ENCODE assay signal across 18 mouse cellular contexts in the genomic region with DNA sequence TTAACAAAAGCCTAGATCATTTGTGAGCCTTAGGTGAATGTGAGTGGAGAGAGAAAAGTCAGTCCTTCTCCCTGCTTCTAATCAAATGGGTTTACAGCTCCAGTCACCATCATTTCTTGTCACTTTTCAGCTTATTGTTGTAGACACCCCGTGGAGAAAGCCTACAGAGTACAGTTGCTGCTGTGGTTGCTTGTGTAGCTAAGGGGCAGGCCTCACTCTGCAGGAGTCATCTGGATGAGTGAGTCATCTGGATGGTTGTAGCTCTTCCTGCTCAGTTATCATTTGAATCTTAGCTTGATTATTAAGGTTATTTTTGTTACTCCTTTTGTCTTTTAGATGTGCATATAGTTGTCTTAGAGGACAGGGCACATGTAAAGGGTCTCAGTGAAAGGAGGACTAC.
DNase-seq lines count a peak whose midpoint lies in the region; ATAC-seq and TF ChIP-seq lines count a peak whose summit lies in the region.
"Had no signal": no experiment of that assay in that cellular context is flagged by ENCODE, and none has a peak within 500 bp of the region (broad histone marks: within the 10 kb centered on the region; RNA-seq: fewer than 3 reads in every experiment).

No protein-coding gene starts in this region.

- H3K27ac ChIP-seq in liver, embryonic 12.5 days, result peak overlapping the region; percentile 85
- no peak overlapping the region for H3K27ac ChIP-seq in kidney, adult 2 months (ENCODE audit: insufficient read depth, low read depth, low read length)
- no peak overlapping the region for H3K27ac ChIP-seq in hindbrain, embryonic 10.5 days
- H3K27ac ChIP-seq: heart, embryonic 10.5 days; limb, embryonic 15.5 days; midbrain, embryonic 12.5 days had no signal

- DNase-seq in 3T3-L1 (ENCODE audit: low read depth, low spot score) (peak; percentile 61), G1E (ENCODE audit: low spot score) (no peak)
- DNase-seq in brain, adult 2 months (ENCODE audit: low read depth, low spot score), result peak; percentile 48
- no peak for DNase-seq in embryo, embryonic 11 days
- no peak for DNase-seq in kidney, adult 2 months
- no peak for DNase-seq in hindbrain, embryonic 10.5 days (ENCODE audit: low spot score)
- DNase-seq in adrenal gland, adult 8-10 months, result no peak
- DNase-seq: cerebellum, adult 2 months; gastrocnemius, postnatal 14 days; kidney, adult 18-20 months; kidney, postnatal 4 days; thymus, postnatal 25 days had no signal

- H3K27me3 ChIP-seq in G1E (ENCODE audit: insufficient read depth, low read length), result no peaks in the 10 kb centered on the region
- no peaks in the 10 kb centered on the region for H3K27me3 ChIP-seq in liver, embryonic 12.5 days (replicated peaks)
- H3K27me3 ChIP-seq in kidney, adult 2 months (replicated peaks; ENCODE audit: control insufficient read depth, insufficient read depth, low read length), result no peaks in the 10 kb centered on the region
- H3K27me3 ChIP-seq in hindbrain, embryonic 10.5 days (ENCODE audit: insufficient read depth, poor library complexity, severe bottlenecking), result no peaks in the 10 kb centered on the region
- H3K27me3 ChIP-seq: limb, embryonic 15.5 days; midbrain, embryonic 12.5 days had no signal

- peak overlapping the region; percentile 35; the same call in 1 of the 2 replicates for H3K9ac ChIP-seq in liver, embryonic 12.5 days
- H3K9ac ChIP-seq: limb, embryonic 15.5 days; midbrain, embryonic 12.5 days had no signal

- H3K4me2 ChIP-seq in liver, embryonic 12.5 days, result peak overlapping the region; percentile 21; the same call in 1 of the 2 replicates
- H3K4me2 ChIP-seq: limb, embryonic 15.5 days; midbrain, embryonic 12.5 days had no signal

- TF ChIP-seq CTCF in G1E (IDR thresholded peaks at IDR 0.05; ENCODE audit: low read depth, low read length), result no peak
- TF ChIP-seq CTCF in kidney, adult 2 months (conservative IDR thresholded peaks at IDR 0.05; ENCODE audit: insufficient read depth, insufficient read length, low read depth, low read length), result no peak

- 35% methylated on average over 1 of the region's 1 CpGs for WGBS in liver, embryonic 12.5 days (ENCODE audit: insufficient replicate concordance)
- 67% methylated on average over 1 of the region's 1 CpGs for WGBS in kidney, adult 2 months
- WGBS in hindbrain, embryonic 10.5 days, result 88% methylated on average over 1 of the region's 1 CpGs

- H3K9me3 ChIP-seq in G1E (replicated peaks), result no peaks in the 10 kb centered on the region
- no peaks in the 10 kb centered on the region for H3K9me3 ChIP-seq in liver, embryonic 12.5 days (replicated peaks)
- H3K9me3 ChIP-seq in hindbrain, embryonic 10.5 days, result no peaks in the 10 kb centered on the region
- H3K9me3 ChIP-seq: heart, embryonic 10.5 days; limb, embryonic 15.5 days; midbrain, embryonic 12.5 days had no signal

- H3K4me3 ChIP-seq in G1E (ENCODE audit: low read depth, low read length), result no peak overlapping the region; the same call in 1 of the 2 replicates
- no peak overlapping the region for H3K4me3 ChIP-seq in liver, embryonic 12.5 days
- H3K4me3 ChIP-seq in kidney, adult 2 months (ENCODE audit: insufficient read depth, low read depth, low read length), result no peak overlapping the region
- H3K4me3 ChIP-seq in hindbrain, embryonic 10.5 days, result no peak overlapping the region
- H3K4me3 ChIP-seq: heart, embryonic 10.5 days; limb, embryonic 15.5 days; midbrain, embryonic 12.5 days had no signal

- H3K36me3 ChIP-seq in G1E (replicated peaks), result peaks cover 69% of the 10 kb centered on the region
- H3K36me3 ChIP-seq in liver, embryonic 12.5 days, result peaks cover 34% of the 10 kb centered on the region
- H3K36me3 ChIP-seq in kidney, adult 2 months (ENCODE audit: control insufficient read depth, insufficient read depth, low read length), result no peaks in the 10 kb centered on the region; the same call in 1 of the 2 replicates
- H3K36me3 ChIP-seq in hindbrain, embryonic 10.5 days, result peaks cover 11% of the 10 kb centered on the region
- H3K36me3 ChIP-seq: heart, embryonic 10.5 days; midbrain, embryonic 12.5 days had no signal

- peaks cover 74% of the 10 kb centered on the region for H3K4me1 ChIP-seq in G1E (ENCODE audit: insufficient read depth, low read depth, low read length)
- H3K4me1 ChIP-seq in liver, embryonic 12.5 days, result peaks cover 70% of the 10 kb centered on the region
- peaks cover 21% of the 10 kb centered on the region for H3K4me1 ChIP-seq in kidney, adult 2 months (ENCODE audit: control insufficient read depth, insufficient read depth, low read length)
- H3K4me1 ChIP-seq in hindbrain, embryonic 10.5 days (replicated peaks), result no peaks in the 10 kb centered on the region; the same call in 1 of the 2 replicates
- H3K4me1 ChIP-seq: midbrain, embryonic 12.5 days had no signal

- TF ChIP-seq POLR2A in kidney, adult 2 months (IDR thresholded peaks at IDR 0.05; ENCODE audit: low read depth, low read length), result no peak

- peak; percentile 72 for ATAC-seq in G1E (ENCODE audit: extremely low read depth, insufficient number of reproducible peaks, low FRiP score, poor library complexity, severe bottlenecking)
- peak; percentile 56; the same call in 1 of the 2 replicates for ATAC-seq in liver, embryonic 12.5 days
- ATAC-seq: CD4-positive, CD25-positive, alpha-beta regulatory T cell, adult 4 months; hindbrain, embryonic 16.5 days had no signal

Comparison
In these comparisons a context has a peak if more than half of its experiments do, and no peak if none do; other contexts are left out.
1. DNase-seq: peak in 3T3-L1 (single experiment) and brain, adult 2 months (single experiment); none in G1E (single experiment), embryo, embryonic 11 days (single experiment), kidney, adult 2 months (single experiment), hindbrain, embryonic 10.5 days (single experiment) and adrenal gland, adult 8-10 months (single experiment).